Mouse (Mus musculus): ENCODE measurements around the gene Apon. TPM values are rescaled to one million over a fixed set of nuclear protein-coding genes. Genes with fewer than 3 reads are reported as not detected.
"Not testable (repeated sequence)": the region's sequence is repeated elsewhere in the genome, so short reads cannot be mapped to it uniquely, and the experiment has no call there.

Apon gene
- total RNA-seq, 2 experiments from 2014 or later, result not detected

DNA sequence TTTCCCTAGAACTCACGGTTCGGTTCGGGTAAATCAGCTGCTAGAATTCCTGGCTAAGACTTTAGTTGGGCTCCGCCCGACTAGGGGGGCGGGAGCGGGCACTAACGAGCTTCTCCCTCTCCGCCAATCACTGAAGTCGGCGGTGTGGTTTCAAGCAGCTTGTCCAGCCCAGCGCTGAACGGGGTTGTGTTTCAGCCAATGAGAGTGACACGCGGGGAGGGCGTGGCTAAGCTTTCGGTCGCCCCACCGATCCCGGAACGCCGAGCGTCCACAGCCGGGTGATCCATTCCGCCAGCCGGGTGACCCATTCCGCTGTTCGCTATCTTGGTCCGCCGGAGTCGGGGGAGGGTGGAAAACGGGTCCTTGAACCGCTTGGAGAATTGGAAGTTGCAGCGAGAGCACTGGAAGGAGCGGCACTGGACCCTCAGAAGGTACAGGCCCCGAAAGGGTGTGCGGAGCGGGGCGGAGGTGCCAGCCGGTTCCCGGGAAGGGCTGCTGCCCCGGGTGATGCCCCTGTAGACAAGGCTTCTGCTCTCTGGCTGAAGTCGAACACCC is 16.5 kb downstream of the Apon start, which contains the start of gene Stat2:
Stat2 (plus strand) TSS at position 273 of the 555 bp plus-strand sequence.
- intact Hi-C loops (cut with DNase I), result no loop called here
- peak; percentile 97 for DNase-seq

DNA sequence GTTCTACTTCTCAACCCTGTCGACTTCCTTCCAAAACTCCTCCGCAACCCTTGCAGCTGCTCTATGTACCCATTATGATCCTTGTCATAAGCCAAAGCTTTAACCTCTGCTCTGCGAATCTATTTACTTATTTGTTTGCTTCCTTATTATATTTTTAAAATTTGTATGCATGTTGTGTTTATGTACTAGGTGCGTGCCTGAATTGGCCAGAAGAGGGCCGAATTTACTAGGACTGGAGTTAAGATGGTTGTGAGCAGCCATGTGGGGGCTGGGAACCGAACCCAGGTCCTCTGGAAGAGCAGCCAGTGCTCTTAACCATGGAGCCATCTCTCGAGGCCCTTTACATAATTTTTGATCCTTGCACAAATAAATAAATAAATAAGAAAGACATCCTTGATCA is 17.0 kb downstream of the Apon start:
- DNase-seq, result no peak
- intact Hi-C loops (cut with DNase I), result no loop called here

GRCm38 (mm10) chr10:128271883-128272282 is 18.0 kb downstream of the Apon start:
- intact Hi-C loops (cut with DNase I), result no loop called here
- no peak for DNase-seq

GRCm38 (mm10) chr10:128272819-128273439 is 19.0 kb downstream of the Apon start:
- intact Hi-C loops (cut with DNase I); DNase-seq: not testable (repeated sequence)

DNA sequence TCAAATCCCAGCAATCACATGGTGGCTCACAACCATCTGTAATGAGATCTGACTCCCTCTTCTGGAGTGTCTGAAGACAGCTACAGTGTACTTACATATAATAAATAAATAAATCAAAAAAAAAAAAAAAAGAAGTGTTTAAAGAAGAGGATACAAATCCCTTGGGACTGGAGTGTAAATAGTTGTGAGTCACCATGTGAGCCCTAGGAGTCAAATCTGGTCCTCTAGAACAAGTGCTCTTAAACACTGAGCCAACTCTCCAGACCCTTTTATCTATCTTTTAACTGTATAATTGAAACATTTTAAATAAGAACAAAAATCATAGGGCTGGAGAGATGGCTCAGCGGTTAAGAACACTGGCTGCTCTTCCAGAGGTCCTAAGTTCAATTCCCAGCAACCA is 21.5 kb downstream of the Apon start:
- DNase-seq; intact Hi-C loops (cut with DNase I): not testable (repeated sequence)

GRCm38 (mm10) chr10:128278158-128278557 is 24.3 kb downstream of the Apon start:
- intact Hi-C loops (cut with DNase I), result no loop called here
- DNase-seq, result no peak

- intact Hi-C loops (cut with DNase I), result loop anchor here (10.0 kb wide), 1 partner anchor 66 kb away; the partner anchor contains the start of gene Spryd4
- DNase-seq, result no peak
These were observed 27.0 kb downstream of the Apon start for GRCm38 (mm10) chr10:128280943-128281342.

DNA sequence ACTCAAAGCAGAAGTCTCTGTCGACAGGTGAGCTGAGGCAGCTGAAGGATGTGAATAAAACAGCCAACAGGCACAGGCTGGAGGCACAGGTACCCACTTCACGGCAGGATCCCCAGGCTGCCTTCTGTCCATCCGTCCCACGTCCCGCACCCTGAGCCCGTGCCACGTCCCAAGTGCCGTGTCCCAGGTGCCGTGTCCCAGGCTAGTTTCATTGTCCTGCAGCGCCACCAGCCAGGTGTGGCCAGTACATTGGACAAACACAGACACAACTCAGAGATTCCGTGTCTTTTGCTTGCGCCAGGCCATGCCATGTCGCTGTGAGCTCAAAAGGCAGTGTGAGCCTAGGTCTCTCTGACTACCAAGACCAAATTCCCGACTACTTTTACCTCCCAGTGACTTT is 27.8 kb downstream of the Apon start:
- intact Hi-C loops (cut with DNase I), result loop anchor here (10.0 kb wide), 1 partner anchor 67 kb away; the partner anchor contains the start of gene Spryd4
- DNase-seq, result no peak

DNA sequence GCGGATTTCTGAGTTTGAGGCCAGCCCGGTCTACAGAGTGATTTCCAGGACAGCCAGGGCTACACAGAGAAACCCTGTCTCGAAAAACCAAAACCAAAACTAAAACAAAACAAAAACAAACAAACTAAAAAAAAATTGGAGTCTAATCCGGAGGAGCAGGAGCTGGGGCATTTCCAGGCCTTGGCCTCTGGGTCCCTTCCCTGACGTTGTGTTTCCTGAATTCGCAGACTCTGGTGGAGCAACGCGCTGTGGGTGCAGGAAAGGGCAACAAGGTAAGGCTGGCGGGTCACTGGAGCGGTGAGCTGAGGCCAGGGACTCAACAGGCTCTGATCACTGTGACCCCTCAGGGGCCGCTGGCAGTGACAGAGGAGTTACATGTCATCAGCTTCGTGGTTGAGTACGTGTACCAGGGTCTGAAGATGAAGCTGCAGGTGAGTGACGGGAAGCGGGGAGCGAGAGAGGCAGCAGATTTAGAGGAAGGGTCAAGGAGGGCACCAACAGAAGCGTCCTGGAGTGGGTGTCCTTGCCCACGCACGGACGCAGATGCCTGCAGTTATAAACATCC is 29.1 kb downstream of the Apon start:
- intact Hi-C loops (cut with DNase I), result loop anchor here (10.0 kb wide), 1 partner anchor 68 kb away; the partner anchor contains the start of gene Spryd4

GRCm38 (mm10) chr10:128283604-128284579 is 30.0 kb downstream of the Apon start:
- intact Hi-C loops (cut with DNase I), result loop anchor here (10.0 kb wide), 1 partner anchor 69 kb away; the partner anchor contains the start of gene Spryd4
- DNase-seq, result peak; percentile 85

More for the DNA sequence above, 29.1 kb downstream of the Apon start:
- no peak for DNase-seq

DNA sequence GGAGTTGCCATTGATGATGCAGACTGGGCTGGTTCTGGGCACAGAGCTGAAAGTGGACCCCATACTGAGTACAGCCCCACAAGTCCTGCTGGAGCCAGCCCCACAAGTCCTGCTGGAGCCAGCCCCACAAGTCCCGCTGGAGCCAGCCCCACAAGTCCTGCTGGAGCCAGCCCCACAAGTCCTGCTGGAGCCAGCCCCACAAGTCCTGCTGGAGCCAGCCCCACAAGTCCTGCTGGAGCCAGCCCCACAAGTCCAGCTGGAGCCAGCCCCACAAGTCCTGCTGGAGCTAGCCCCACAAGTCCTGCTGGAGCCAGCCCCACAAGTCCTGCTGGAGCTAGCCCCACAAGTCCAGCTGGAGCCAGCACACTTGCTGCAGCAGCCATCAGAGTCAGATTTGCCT is 36.7 kb downstream of the Apon start:
- peak; percentile 65 for DNase-seq

GRCm38 (mm10) chr10:128296370-128297090 is 42.6 kb downstream of the Apon start:
- intact Hi-C loops (cut with DNase I), result no loop called here
- peak; percentile 44 for DNase-seq

More for the DNA sequence above, 36.7 kb downstream of the Apon start:
- intact Hi-C loops (cut with DNase I), result not testable (repeated sequence)

DNA sequence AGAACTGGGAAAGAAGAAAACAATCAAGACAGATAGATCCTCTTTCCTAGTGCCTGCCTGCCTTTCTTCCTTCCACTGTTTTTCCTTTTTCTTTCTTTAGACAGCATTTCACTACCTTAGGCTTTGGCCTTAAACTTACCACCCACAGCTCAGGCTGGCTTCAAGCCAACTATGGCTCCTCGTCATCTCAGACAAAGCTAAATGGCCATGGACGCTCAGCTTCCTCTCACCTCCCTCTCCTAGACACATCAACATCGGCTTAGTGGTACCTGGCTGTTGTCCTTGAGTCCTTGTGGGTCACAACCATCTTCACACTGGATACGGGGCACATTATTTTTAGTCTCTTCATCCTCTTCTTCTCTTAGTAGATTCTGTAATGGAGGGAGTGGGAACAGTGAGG is 43.3 kb downstream of the Apon start:
- DNase-seq, result peak; percentile 51

DNA sequence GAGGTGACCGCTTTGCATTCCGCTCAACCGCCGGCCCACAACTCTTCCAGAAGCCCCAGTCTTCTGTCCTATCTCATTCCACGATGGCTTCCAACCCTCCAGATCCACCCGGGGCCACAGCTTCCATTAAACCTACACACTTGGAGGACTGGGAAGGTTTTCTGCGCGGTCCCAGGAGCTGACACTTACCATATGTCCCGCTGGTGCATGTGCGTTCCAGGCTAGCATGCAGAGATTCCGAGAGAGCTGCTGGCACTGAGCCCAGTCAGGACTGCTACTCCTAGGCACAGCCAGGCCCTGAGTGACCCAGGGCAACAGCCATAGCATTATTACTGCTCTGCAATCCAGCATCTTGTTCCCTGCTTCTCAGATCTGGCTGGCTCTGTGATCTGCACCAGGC is 43.7 kb downstream of the Apon start:
- intact Hi-C loops (cut with DNase I), result no loop called here
- DNase-seq, result peak; percentile 62

More for the DNA sequence above, 43.3 kb downstream of the Apon start:
- intact Hi-C loops (cut with DNase I), result no loop called here

GRCm38 (mm10) chr10:128298243-128298642 is 44.3 kb downstream of the Apon start:
- intact Hi-C loops (cut with DNase I), result no loop called here
- DNase-seq, result no peak

GRCm38 (mm10) chr10:128298702-128299171 is 44.8 kb downstream of the Apon start, which contains the start of gene Il23a:
Il23a (minus strand) TSS chr10:128298752.
- DNase-seq, result no peak
- intact Hi-C loops (cut with DNase I), result no loop called here

- DNase-seq, result no peak
- intact Hi-C loops (cut with DNase I), result no loop called here
These were observed 48.5 kb downstream of the Apon start for GRCm38 (mm10) chr10:128302357-128302756.

DNA sequence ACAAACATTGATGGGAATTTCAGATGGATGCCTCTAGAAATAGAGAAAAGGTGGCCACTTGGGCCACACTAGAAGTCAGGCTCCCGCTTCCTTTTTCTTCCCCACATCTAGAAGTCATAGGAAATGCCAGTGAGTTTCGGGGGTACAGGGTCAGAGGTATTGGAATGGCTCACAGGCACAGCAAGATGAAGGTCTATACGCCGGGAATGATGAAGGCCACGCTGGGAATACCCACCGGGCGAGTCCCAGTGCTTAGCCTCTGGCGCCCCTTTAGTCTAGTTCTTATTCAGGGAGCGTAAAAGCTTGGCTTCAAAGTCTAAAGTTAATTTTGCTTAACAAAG is 48.9 kb downstream of the Apon start:
- intact Hi-C loops (cut with DNase I), result no loop called here
- DNase-seq, result no peak

GRCm38 (mm10) chr10:128303126-128304021 is 49.5 kb downstream of the Apon start, which contains the start of gene Pan2:
Pan2 (plus strand) TSS chr10:128303335.
- intact Hi-C loops (cut with DNase I), result no loop called here

More at GRCm38 (mm10) chr10:128303126-128304021, 49.5 kb downstream of the Apon start, which contains the start of gene Pan2:
- DNase-seq, result peak; percentile 98

Measured in left cerebral cortex, postnatal 4 days (tissue).